Mouse (Mus musculus) limb, embryonic 12.5 days (tissue): Measurements from ENCODE around the gene Camta1. TPM values are rescaled to one million over a fixed set of nuclear protein-coding genes. Genes with fewer than 3 reads are reported as not detected.

Source experiments
- ATAC-seq: fragments of 200-750 bp; cut with Nextera tagmentation; 2 replicates; pipeline ENCODE4 v1.8.0; 2017; ENCODE audit warnings: low read depth, moderate TSS enrichment; ENCODE audit not compliant: insufficient number of reproducible peaks, insufficient read depth, low FRiP score, low TSS enrichment
- H3K27ac ChIP-seq: fragments of 300-500 bp; sonication (generic); 2 replicates; pipeline ENCODE4 v1.5.1; 2016; ENCODE audit warnings: mild to moderate bottlenecking, moderate library complexity
- H3K27me3 ChIP-seq: fragments of 300-500 bp; sonication (generic); 2 replicates; pipeline ENCODE4 v1.6.1; 2016; ENCODE audit warnings: mild to moderate bottlenecking, moderate library complexity
- H3K36me3 ChIP-seq: fragments of 300-500 bp; sonication (generic); 2 replicates; pipeline ENCODE4 v1.6.1; 2016; ENCODE audit warnings: mild to moderate bottlenecking, moderate library complexity
- H3K4me1 ChIP-seq: fragments of 300-500 bp; sonication (generic); replicated peaks from 2 replicates; pipeline ENCODE4 v1.6.1; 2016
- H3K4me2 ChIP-seq: fragments of 300-500 bp; sonication (generic); 2 replicates; pipeline ENCODE4 v1.6.1; 2016; ENCODE audit warnings: mild to moderate bottlenecking, moderate library complexity
- H3K4me3 ChIP-seq: fragments of 300-500 bp; sonication (generic); replicated peaks from 2 replicates; pipeline ENCODE4 v1.5.1; 2016; ENCODE audit warnings: mild to moderate bottlenecking
- H3K9ac ChIP-seq: fragments of 300-500 bp; sonication (generic); replicated peaks from 2 replicates; pipeline ENCODE4 v1.6.1; 2016; ENCODE audit warnings: mild to moderate bottlenecking, moderate library complexity
- H3K9me3 ChIP-seq: fragments of 300-500 bp; sonication (generic); 2 replicates; pipeline ENCODE4 v1.6.1; 2016; ENCODE audit warnings: mild to moderate bottlenecking, moderate library complexity
- WGBS: fragments of 180-500 bp; shearing (Covaris S2); methylation state at CpG from one replicate; pipeline ENCODE4 v1.1.7; 2016; 5-methylcytosine and 5-hydroxymethylcytosine counted together
- polyA plus RNA-seq: library from polyadenylated mRNA; unstranded; fragments of >200 nt; fragmentation: Nextera tagmentation; extraction: Ambion mirVana; gene quantifications from 2 replicates; pipeline ENCODE4 v1.2.1, GENCODE M21; 2016

Camta1 gene
- polyA plus RNA-seq, 1 experiment from 2014 or later = 106 TPM

GRCm38 (mm10) chr4:151777451-151777850 lies 84.2 kb downstream of the Camta1 start:
- no peak overlapping the region for H3K9ac ChIP-seq
- H3K4me3 ChIP-seq = no peak overlapping the region
- H3K36me3 ChIP-seq = no peaks in the 10 kb centered on the region
- no peak overlapping the region for H3K4me2 ChIP-seq
- H3K27me3 ChIP-seq = no peaks in the 10 kb centered on the region
- WGBS = 84% methylated on average over 6 of the region's 6 CpGs
- H3K9me3 ChIP-seq = no peaks in the 10 kb centered on the region
- no peak overlapping the region for H3K27ac ChIP-seq
- no peaks in the 10 kb centered on the region; the same call in 1 of the 2 replicates for H3K4me1 ChIP-seq
- no peak for ATAC-seq

GRCm38 (mm10) chr4:151775441-151775840 lies 86.2 kb downstream of the Camta1 start:
- 90% methylated on average over 7 of the region's 7 CpGs for WGBS
- Histone ChIP-seq H3K4me3 (no peak overlapping the region), H3K9ac (no peak overlapping the region), H3K4me1 (no peaks in the 10 kb centered on the region; the same call in 1 of the 2 replicates), H3K9me3 (no peaks in the 10 kb centered on the region), H3K4me2 (no peak overlapping the region), H3K27me3 (no peaks in the 10 kb centered on the region), H3K27ac (no peak overlapping the region), H3K36me3 (no peaks in the 10 kb centered on the region)
- no peak for ATAC-seq

GRCm38 (mm10) chr4:151773651-151774050 lies 88.0 kb downstream of the Camta1 start:
- Histone ChIP-seq H3K27me3 (no peaks in the 10 kb centered on the region), H3K36me3 (no peaks in the 10 kb centered on the region), H3K4me1 (no peaks in the 10 kb centered on the region; the same call in 1 of the 2 replicates), H3K9ac (no peak overlapping the region), H3K27ac (no peak overlapping the region), H3K4me2 (no peak overlapping the region), H3K9me3 (no peaks in the 10 kb centered on the region), H3K4me3 (no peak overlapping the region)
- no peak for ATAC-seq
- WGBS = 83% methylated on average over 3 of the region's 3 CpGs

- H3K9ac ChIP-seq = no peak overlapping the region
- H3K27me3 ChIP-seq = no peaks in the 10 kb centered on the region
- H3K4me2 ChIP-seq = no peak overlapping the region
- H3K9me3 ChIP-seq = no peaks in the 10 kb centered on the region
- ATAC-seq = no peak
- 86% methylated on average over 5 of the region's 5 CpGs for WGBS
- no peaks in the 10 kb centered on the region for H3K36me3 ChIP-seq
- H3K4me1 ChIP-seq = no peaks in the 10 kb centered on the region; the same call in 1 of the 2 replicates
- no peak overlapping the region for H3K4me3 ChIP-seq
- H3K27ac ChIP-seq = no peak overlapping the region
Measured at GRCm38 (mm10) chr4:151773007-151773406, 88.7 kb downstream of the Camta1 start.

- Histone ChIP-seq H3K36me3 (no peaks in the 10 kb centered on the region), H3K4me2 (no peak overlapping the region), H3K4me3 (no peak overlapping the region), H3K4me1 (no peaks in the 10 kb centered on the region; the same call in 1 of the 2 replicates), H3K9ac (no peak overlapping the region), H3K9me3 (no peaks in the 10 kb centered on the region), H3K27me3 (no peaks in the 10 kb centered on the region), H3K27ac (no peak overlapping the region)
- 85% methylated on average over 5 of the region's 5 CpGs for WGBS
- no peak for ATAC-seq
Measured at GRCm38 (mm10) chr4:151770697-151771096, 91.0 kb downstream of the Camta1 start.

GRCm38 (mm10) chr4:151767786-151768185 lies 93.9 kb downstream of the Camta1 start:
- Histone ChIP-seq H3K36me3 (no peaks in the 10 kb centered on the region), H3K4me3 (no peak overlapping the region), H3K9ac (no peak overlapping the region), H3K27me3 (no peaks in the 10 kb centered on the region), H3K4me2 (no peak overlapping the region), H3K9me3 (no peaks in the 10 kb centered on the region), H3K4me1 (no peaks in the 10 kb centered on the region), H3K27ac (no peak overlapping the region)
- 89% methylated on average over 4 of the region's 4 CpGs for WGBS
- no peak for ATAC-seq

GRCm38 (mm10) chr4:151767361-151767760 lies 94.3 kb downstream of the Camta1 start:
- Histone ChIP-seq H3K4me1 (no peaks in the 10 kb centered on the region), H3K4me2 (no peak overlapping the region), H3K36me3 (no peaks in the 10 kb centered on the region), H3K9me3 (no peaks in the 10 kb centered on the region), H3K27me3 (no peaks in the 10 kb centered on the region), H3K4me3 (no peak overlapping the region), H3K9ac (no peak overlapping the region), H3K27ac (no peak overlapping the region)
- no peak for ATAC-seq
- WGBS = 92% methylated on average over 8 of the region's 8 CpGs

- no peak overlapping the region for H3K27ac ChIP-seq
- no peak for ATAC-seq
- no peak overlapping the region for H3K4me3 ChIP-seq
- no peaks in the 10 kb centered on the region for H3K9me3 ChIP-seq
- 69% methylated on average over 4 of the region's 4 CpGs for WGBS
- H3K4me1 ChIP-seq = no peaks in the 10 kb centered on the region
- no peak overlapping the region for H3K9ac ChIP-seq
- H3K4me2 ChIP-seq = no peak overlapping the region
- no peaks in the 10 kb centered on the region for H3K36me3 ChIP-seq
- H3K27me3 ChIP-seq = no peaks in the 10 kb centered on the region
Measured at GRCm38 (mm10) chr4:151765376-151765775, 96.3 kb downstream of the Camta1 start.

- WGBS = 28% methylated on average over 6 of the region's 6 CpGs
- Histone ChIP-seq H3K9me3 (no peaks in the 10 kb centered on the region), H3K4me2 (no peak overlapping the region), H3K4me3 (no peak overlapping the region), H3K4me1 (no peaks in the 10 kb centered on the region), H3K36me3 (no peaks in the 10 kb centered on the region), H3K9ac (no peak overlapping the region), H3K27ac (no peak overlapping the region), H3K27me3 (no peaks in the 10 kb centered on the region)
- ATAC-seq = no peak
Measured at GRCm38 (mm10) chr4:151763928-151764327, 97.7 kb downstream of the Camta1 start.

GRCm38 (mm10) chr4:151759095-151759494 lies 102.6 kb downstream of the Camta1 start:
- no peak overlapping the region for H3K4me2 ChIP-seq
- no peak for ATAC-seq
- no peaks in the 10 kb centered on the region for H3K9me3 ChIP-seq
- H3K4me3 ChIP-seq = no peak overlapping the region
- WGBS = 69% methylated on average over 2 of the region's 2 CpGs
- H3K27ac ChIP-seq = no peak overlapping the region
- H3K4me1 ChIP-seq = peaks cover 5% of the 10 kb centered on the region
- no peak overlapping the region for H3K9ac ChIP-seq
- H3K27me3 ChIP-seq = no peaks in the 10 kb centered on the region
- no peaks in the 10 kb centered on the region for H3K36me3 ChIP-seq

GRCm38 (mm10) chr4:151758337-151758736 lies 103.3 kb downstream of the Camta1 start:
- Histone ChIP-seq H3K4me3 (no peak overlapping the region), H3K4me2 (no peak overlapping the region), H3K9ac (no peak overlapping the region), H3K27ac (no peak overlapping the region), H3K4me1 (peaks cover 12% of the 10 kb centered on the region), H3K27me3 (no peaks in the 10 kb centered on the region), H3K9me3 (no peaks in the 10 kb centered on the region), H3K36me3 (no peaks in the 10 kb centered on the region)
- WGBS = 89% methylated on average over 13 of the region's 13 CpGs
- no peak for ATAC-seq

- 92% methylated on average over 3 of the region's 3 CpGs for WGBS
- no peak overlapping the region for H3K4me2 ChIP-seq
- H3K9me3 ChIP-seq = no peaks in the 10 kb centered on the region
- no peak for ATAC-seq
- H3K27ac ChIP-seq = no peak overlapping the region
- no peak overlapping the region for H3K9ac ChIP-seq
- no peaks in the 10 kb centered on the region for H3K36me3 ChIP-seq
- H3K27me3 ChIP-seq = no peaks in the 10 kb centered on the region
- peaks cover 21% of the 10 kb centered on the region for H3K4me1 ChIP-seq
- no peak overlapping the region for H3K4me3 ChIP-seq
Measured at GRCm38 (mm10) chr4:151757261-151757660, 104.4 kb downstream of the Camta1 start.
